ENCODE assay signal across 9 mouse cellular contexts in the genomic region with DNA sequence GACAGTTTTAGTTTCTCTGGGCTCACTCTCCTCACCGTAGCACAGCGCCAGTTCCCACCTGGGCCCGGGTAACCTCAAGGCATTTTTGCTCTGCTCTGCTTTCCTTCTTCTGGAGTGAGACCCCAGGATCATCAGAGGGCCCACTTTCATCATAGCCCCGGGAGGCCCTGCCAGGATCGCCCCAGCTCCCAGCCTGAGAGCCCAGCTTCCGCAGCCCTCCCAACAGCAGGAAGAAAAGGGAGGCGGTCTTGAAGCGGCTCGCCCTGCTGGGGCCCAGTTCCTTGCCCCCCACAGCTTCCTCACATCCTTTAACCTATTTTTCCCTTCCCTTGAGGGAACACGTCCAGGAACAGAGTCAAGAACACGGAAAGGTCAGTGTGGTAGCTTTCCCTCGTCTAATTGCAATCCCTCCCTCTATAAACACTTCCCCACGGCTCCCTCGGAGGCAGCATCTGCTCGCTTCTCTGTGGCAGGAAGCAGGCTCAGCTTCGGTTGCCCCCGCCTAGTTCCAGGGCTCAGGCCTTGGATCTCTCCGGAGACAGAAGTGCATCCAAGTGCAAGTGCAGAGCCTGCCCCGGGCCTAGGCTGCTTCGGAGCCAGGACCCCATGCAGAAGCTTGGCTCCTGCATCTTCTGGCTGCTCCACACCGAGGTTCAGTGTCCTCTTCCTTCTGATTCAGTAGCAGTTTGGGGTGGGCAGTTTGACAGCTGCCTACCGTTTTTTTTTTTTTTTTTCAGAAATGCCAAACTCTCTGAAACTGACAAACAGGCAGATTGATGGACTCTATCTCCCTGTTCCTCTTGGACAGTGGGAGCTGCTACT. TPM values are rescaled to one million over a fixed set of nuclear protein-coding genes. Genes with fewer than 3 reads are reported as not detected.
A peak's percentile ranks its signal among the peaks of the same experiment; 100 is the strongest.
DNase-seq lines count a peak whose midpoint lies in the region; ATAC-seq and TF ChIP-seq lines count a peak whose summit lies in the region.
"Had no signal": no experiment of that assay in that cellular context is flagged by ENCODE, and none has a peak within 500 bp of the region (broad histone marks: within the 10 kb centered on the region; RNA-seq: fewer than 3 reads in every experiment).

No protein-coding gene starts in this region.

- H3K36me3 ChIP-seq in kidney, adult 2 months (ENCODE audit: control insufficient read depth, insufficient read depth, low read length) = no peaks in the 10 kb centered on the region
- no peaks in the 10 kb centered on the region for H3K36me3 ChIP-seq in forebrain, embryonic 11.5 days (ENCODE audit: control insufficient read depth, insufficient read depth, low read length)
- H3K36me3 ChIP-seq in liver, embryonic 12.5 days = no peaks in the 10 kb centered on the region
- H3K36me3 ChIP-seq: G1E had no signal

- ATAC-seq in forebrain, embryonic 11.5 days (replicated peaks; ENCODE audit: low FRiP score) = no peak
- ATAC-seq in hematopoietic stem cell, adult 5-6 weeks (replicated peaks in 1 of 2; ENCODE audit: insufficient read depth in 1 of 2, low FRiP score in 2 of 2, low TSS enrichment in 1 of 2, low read depth in 1 of 2, poor library complexity in 2 of 2, severe bottlenecking in 2 of 2) = peak; percentile 50 to 54; a peak in 2 of 4 replicates
- no peak for ATAC-seq in liver, embryonic 12.5 days

- 0 out of 2 replicates have a peak overlapping the region, but pooled peaks have one; percentile 24 for H3K4me2 ChIP-seq in forebrain, embryonic 11.5 days (ENCODE audit: low read depth, low read length, severe bottlenecking)
- H3K4me2 ChIP-seq in liver, embryonic 12.5 days = peak overlapping the region; percentile 29

- H3K4me3 ChIP-seq in kidney, adult 2 months (ENCODE audit: insufficient read depth, low read depth, low read length) = peak overlapping the region; percentile 6; the same call in 1 of the 2 replicates
- no peak overlapping the region for H3K4me3 ChIP-seq in forebrain, embryonic 11.5 days (ENCODE audit: low read depth, low read length)
- H3K4me3 ChIP-seq in liver, embryonic 12.5 days = no peak overlapping the region

- no peak overlapping the region for H3K27ac ChIP-seq in kidney, adult 2 months (ENCODE audit: insufficient read depth, low read depth, low read length)
- H3K27ac ChIP-seq in forebrain, embryonic 11.5 days (ENCODE audit: low read depth, low read length) = no peak overlapping the region
- 0 out of 2 replicates have a peak overlapping the region, but pooled peaks have one; percentile 16 for H3K27ac ChIP-seq in liver, embryonic 12.5 days

- TF ChIP-seq POLR2A in kidney, adult 2 months (IDR thresholded peaks at IDR 0.05; ENCODE audit: low read depth, low read length) = no peak

- H3K27me3 ChIP-seq in kidney, adult 2 months (replicated peaks; ENCODE audit: control insufficient read depth, insufficient read depth, low read length) = no peaks in the 10 kb centered on the region
- peaks cover 2% of the 10 kb centered on the region; the same call in 1 of the 2 replicates for H3K27me3 ChIP-seq in forebrain, embryonic 11.5 days (ENCODE audit: control insufficient read depth, insufficient read depth, low read length)
- peaks cover 49% of the 10 kb centered on the region for H3K27me3 ChIP-seq in liver, embryonic 12.5 days (replicated peaks)

- H3K4me1 ChIP-seq in kidney, adult 2 months (ENCODE audit: control insufficient read depth, insufficient read depth, low read length) = no peaks in the 10 kb centered on the region
- peaks cover 10% of the 10 kb centered on the region for H3K4me1 ChIP-seq in forebrain, embryonic 11.5 days (replicated peaks; ENCODE audit: control insufficient read depth, insufficient read depth, low read length)
- H3K4me1 ChIP-seq in liver, embryonic 12.5 days = peaks cover 17% of the 10 kb centered on the region

- no peak for TF ChIP-seq CTCF in kidney, adult 2 months (conservative IDR thresholded peaks at IDR 0.05; ENCODE audit: insufficient read depth, insufficient read length, low read depth, low read length)

- peak overlapping the region; percentile 12; the same call in 1 of the 2 replicates for H3K9ac ChIP-seq in forebrain, embryonic 11.5 days (ENCODE audit: low read length)
- no peak overlapping the region for H3K9ac ChIP-seq in liver, embryonic 12.5 days

- no peak for DNase-seq in kidney, adult 2 months
- DNase-seq in kidney, adult 11 months = no peak
- peak; percentile 49 for DNase-seq in ZHBTc4 (ENCODE audit: low read depth, low spot score)
- peak; percentile 64 for DNase-seq in forebrain, embryonic 11.5 days (ENCODE audit: low spot score)
- peak; percentile 69 for DNase-seq in thymus, postnatal 4 days
- no peak for DNase-seq in urinary bladder, postnatal 10 days (ENCODE audit: low spot score)

- H3K9me3 ChIP-seq in forebrain, embryonic 11.5 days (ENCODE audit: control insufficient read depth, low read length) = no peaks in the 10 kb centered on the region
- H3K9me3 ChIP-seq in liver, embryonic 12.5 days (replicated peaks) = no peaks in the 10 kb centered on the region
- H3K9me3 ChIP-seq: G1E had no signal

- 45% methylated on average over 22 of the region's 22 CpGs for WGBS in kidney, adult 2 months
- 11% methylated on average over 22 of the region's 22 CpGs for WGBS in forebrain, embryonic 11.5 days
- 17% methylated on average over 22 of the region's 22 CpGs for WGBS in liver, embryonic 12.5 days (ENCODE audit: insufficient replicate concordance)

RNA-seq across cellular contexts. Expression of gene Adam11, which starts 19.9 kb away (rescaled TPM):
- polyA plus RNA-seq in kidney, adult 2 months (2012; rRNA removed) = 5.0 and 5.2 TPM in 2 replicates
- polyA plus RNA-seq in forebrain, embryonic 11.5 days (2014; fragmentation: Nextera tagmentation; extraction: Ambion mirVana) = 11.7 and 14.0 TPM in 2 replicates
- 3.5 and 4.1 TPM in 2 replicates for total RNA-seq in hematopoietic stem cell, adult 5-6 weeks (2017)
- 0.48 and 0.71 TPM in 2 replicates for polyA plus RNA-seq in liver, embryonic 12.5 days (2016; fragmentation: Nextera tagmentation; extraction: Ambion mirVana)
- polyA plus RNA-seq: G1E had no signal

RNA-seq across cellular contexts. Expression of gene Ccdc43, which starts 43.8 kb away (rescaled TPM):
- 6.7 and 8.4 TPM in 2 replicates for polyA plus RNA-seq in kidney, adult 2 months (2012; rRNA removed)
- polyA plus RNA-seq in forebrain, embryonic 11.5 days (2014; fragmentation: Nextera tagmentation; extraction: Ambion mirVana) = 52.0 and 62.1 TPM in 2 replicates
- total RNA-seq in hematopoietic stem cell, adult 5-6 weeks (2017) = 46.5 and 51.1 TPM in 2 replicates
- 26.9 and 27.5 TPM in 2 replicates for polyA plus RNA-seq in liver, embryonic 12.5 days (2016; fragmentation: Nextera tagmentation; extraction: Ambion mirVana)

Comparison
In these comparisons a context has a peak if more than half of its experiments do, and no peak if none do; other contexts are left out.
1. DNase-seq: peak in ZHBTc4 (single experiment), forebrain, embryonic 11.5 days (single experiment) and thymus, postnatal 4 days (single experiment); none in kidney, adult 2 months (single experiment), kidney, adult 11 months (single experiment) and urinary bladder, postnatal 10 days (single experiment).
2. ATAC-seq: peak in hematopoietic stem cell, adult 5-6 weeks (2 of 2); none in forebrain, embryonic 11.5 days (single experiment) and liver, embryonic 12.5 days (single experiment).